Mouse (Mus musculus) CD4-positive helper T cell, adult 2 months (primary cell): ENCODE data around the gene Dtnb.
A peak's percentile ranks its signal among the peaks of the same experiment; 100 is the strongest.

ENCODE experiments used
- DNase-seq: peaks from one replicate; pipeline ENCODE4 v3.0.0-alpha.2; 2012; ENCODE audit warnings: low read depth, missing footprints, low spot score

The Dtnb gene

DNA sequence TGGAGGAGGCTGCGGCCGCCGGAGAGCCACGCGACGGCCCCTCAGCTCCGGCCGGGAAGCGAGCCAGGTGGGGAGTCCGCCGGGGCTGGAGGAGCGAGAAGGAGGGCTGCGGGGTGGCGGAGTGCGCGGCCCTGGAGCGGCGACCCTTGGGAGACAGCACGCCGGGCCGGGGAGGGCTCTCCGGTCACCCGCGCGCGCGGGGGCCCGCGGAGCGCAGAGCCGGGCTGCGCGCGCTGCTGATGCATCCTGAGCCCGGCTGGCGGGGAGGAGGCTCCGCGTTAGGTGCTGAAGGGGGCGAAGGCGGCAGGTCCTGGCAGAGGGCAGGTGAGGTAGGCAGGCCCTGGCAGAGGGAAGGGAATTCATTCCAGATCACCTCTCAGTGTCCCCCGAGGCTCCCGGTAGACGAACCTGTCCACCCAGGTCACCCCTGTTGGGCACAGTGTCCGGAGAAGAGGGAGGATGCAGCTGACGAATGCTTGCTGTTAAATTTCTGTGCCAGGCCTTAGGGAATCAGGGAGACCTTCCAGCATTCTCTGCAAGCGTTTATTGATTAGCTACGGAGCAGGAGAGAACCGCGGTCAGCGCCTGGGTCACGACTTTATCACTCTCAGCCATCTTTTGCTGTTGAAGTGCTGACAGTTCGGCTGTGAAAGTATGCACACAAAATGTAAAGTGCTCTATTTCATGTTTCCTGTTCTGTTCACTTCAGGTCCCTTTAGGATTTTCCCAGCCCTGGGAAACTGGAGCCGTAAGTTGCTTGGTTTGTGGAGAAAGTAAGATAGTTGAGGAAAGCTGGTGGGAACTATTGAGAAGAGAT is 608 bp downstream of the Dtnb start:
- peak; percentile 79 for DNase-seq

DNA sequence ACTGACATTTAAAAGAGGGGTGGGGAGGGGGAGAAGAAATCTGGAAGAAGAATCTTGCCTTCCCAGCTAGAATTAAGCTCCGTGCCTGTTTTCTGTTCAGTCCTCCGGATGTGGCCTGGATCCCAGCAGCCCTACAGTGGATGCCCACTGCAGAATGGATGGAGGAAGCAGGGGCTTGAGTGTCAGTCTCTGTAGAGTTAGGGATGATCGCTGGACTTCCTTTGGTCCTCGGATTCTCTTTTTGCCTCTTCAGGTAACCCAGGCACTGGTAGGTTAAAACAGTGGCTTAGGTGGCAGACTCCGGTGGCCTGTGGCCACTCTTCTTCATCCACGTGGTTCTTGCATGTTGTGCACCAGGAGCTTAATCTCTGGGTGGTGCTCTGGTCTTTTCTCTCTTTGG is 1.2 kb downstream of the Dtnb start:
- no peak for DNase-seq

DNA sequence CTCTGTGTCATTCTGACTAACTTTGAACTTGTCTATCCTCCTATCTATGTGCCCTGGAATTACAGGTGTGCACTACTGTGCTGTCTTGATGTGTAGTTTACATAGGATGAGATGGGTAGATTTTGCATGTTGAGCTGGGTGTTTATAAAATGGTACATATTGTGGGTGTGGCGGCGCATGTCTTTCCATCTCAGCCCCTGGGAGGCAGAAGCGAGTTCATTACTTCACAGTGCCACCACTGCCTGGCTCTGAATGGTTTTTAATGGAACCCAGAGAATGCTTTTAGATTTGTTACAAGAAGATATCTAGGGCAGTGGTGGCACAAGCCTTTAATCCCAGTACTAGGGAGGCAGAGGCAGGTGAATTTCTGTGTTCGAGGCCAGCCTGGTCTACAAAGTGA is 2.5 kb downstream of the Dtnb start:
- DNase-seq: peak; percentile 32

DNA sequence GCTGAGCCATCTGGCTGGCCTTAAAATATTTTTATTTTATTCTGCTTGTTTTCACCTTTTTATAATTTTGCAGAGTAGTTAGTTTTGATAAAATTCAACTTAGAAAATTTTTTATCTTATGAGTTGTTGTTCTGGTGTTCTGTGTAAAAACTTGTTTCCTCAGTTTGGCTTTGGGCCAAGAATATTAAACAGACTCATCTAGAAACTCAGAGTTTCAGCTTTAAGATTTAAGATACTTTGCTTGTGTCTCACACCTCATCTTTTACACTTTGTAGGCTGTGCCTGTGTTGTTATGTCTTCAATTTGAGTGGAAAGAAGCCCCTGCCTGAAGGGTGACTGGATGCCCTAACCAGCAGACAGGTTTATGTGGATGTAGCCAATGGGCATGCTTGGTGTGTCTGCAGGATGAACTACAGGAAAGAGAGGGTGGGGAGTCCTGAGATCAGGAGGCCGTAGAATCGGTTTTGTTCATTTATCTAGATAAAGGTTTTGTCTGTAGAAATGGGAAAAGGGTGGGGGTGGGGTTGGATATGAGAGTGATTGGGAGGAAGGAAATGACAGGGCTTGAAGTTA is 7.9 kb downstream of the Dtnb start:
- peak; percentile 30 for DNase-seq

DNA sequence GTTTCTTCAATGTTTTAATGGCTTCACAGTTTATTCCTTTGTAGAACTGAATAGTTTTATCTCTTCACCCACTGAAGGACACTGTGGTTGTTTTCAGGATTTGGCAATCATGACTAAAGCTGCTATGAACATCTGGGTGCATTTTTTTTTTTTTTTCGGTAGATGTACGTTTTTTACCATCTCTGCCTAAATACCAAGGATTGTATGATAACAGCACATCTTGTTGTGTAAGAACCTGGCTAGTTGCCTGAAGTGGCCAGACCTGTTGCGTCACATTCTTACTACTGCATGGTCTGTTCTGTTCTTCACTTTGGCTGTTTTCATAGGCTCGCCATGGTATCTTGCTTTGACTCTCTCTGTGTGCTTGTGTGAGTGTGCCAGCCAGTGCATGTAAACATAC is 10.4 kb downstream of the Dtnb start:
- no peak for DNase-seq

DNA sequence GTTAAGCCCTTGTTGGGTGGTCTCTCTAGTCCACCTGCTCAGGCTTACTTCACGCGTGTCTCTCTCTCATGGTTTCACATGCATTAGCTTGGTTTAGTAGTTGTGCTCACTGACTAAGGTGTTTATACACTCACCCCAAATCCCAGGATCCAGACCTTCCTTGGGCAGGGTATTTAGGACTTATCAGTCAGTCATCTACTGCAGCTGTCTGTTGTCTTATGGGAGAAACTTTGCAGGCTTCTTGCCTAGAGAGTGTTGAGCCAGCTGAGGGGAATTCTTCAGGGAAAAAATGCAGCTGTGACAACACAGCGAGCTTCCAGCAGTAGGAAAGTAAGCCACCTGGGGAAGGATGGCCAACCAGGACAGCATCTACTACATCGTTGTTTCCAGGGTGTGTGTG is 13.3 kb downstream of the Dtnb start:
- no peak for DNase-seq

DNA sequence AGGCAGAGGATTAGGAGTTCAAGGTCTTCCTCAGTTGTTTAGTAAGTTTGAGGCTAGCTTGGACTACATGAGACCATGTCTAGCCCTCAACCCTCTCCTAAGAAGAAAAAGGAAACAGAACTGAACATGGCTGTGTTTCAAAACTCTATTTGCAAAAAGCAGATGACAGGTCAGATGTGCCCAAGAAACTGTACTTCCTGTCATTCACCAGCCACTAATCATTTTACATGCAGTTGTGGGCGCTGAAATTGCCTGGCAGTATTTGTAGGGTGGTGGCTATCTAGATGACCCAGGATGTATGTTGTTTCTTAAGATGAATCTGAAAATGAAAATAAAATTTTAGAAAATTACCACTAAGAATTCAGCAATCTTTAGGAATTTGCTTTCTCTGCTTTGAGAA is 14.8 kb downstream of the Dtnb start:
- DNase-seq: no peak

DNA sequence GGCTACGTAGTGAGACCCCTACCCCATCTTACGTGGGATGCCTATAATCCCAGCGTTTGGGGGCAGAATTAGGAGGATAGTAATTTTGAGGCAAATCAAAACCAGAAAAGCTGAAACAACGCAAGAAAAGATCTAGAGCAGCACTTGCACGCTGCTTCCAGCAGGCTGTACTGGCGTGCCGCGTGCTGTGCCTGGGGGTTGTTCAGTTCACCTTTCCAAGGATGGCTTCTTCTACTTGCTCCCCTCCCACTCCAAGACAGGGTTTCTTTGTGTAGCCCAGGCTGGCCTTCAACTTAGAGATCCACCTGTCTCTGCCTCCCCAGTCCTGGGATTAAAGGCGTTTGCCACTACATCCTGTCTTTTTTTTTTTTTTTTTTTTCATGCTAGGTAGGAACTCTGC is 17.9 kb downstream of the Dtnb start:
- no peak for DNase-seq

DNA sequence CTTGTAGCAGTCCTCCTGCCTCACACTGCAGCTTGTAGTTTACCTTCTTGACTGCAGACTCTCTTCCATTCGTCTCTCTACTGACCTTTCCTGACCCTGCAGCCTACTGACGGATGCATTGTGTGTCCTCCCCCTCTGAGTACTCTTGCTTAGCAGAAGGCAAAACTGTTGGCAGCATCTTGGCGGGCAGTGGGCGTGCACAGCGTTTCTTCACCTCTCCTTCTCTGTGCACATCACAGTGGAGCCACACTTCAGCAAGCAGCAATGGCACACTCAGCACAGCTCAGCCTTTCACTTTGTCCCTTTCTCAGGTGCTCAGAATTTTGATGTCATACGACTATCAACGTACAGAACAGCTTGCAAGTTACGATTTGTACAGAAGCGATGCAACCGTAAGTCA is 19.4 kb downstream of the Dtnb start:
- DNase-seq: no peak

DNA sequence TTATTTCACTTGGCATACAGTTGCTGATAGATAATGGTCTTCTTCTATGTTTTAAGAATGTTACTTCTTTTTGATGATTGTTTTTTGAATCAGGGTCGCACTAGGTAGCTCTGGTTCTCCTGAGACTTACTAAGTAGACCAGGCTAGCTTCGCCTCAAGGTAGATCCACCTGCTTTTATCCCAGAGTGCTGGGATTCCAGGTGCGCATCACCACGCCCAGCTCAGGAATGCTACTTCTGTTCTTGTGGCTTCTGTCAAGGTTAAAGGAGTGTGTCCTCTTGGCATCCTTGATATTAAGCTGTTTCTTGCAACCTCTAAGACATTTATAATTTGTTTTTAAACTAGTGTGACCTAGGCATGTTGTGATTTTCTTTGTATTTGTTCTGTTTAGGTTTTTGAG is 30.6 kb downstream of the Dtnb start:
- DNase-seq: no peak

DNA sequence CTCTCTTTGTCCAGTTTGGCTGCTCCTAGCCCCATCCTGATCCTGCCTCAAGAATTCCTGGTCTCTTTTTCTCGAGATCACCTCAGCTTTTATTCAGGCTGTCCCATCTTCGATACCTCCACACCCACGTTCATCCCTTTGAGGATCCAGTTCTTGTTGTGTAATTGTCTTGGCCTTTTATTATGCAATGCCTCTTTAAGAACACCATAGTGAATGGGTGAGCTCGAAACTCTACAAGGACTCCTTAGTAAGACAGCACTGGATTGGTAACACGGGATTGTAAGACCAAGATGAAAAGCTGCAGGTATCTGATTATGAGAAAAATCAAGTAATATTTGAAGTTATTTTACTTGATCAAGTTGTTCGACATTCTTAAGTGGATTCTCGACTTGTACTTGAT is 34.0 kb downstream of the Dtnb start:
- DNase-seq: no peak

DNA sequence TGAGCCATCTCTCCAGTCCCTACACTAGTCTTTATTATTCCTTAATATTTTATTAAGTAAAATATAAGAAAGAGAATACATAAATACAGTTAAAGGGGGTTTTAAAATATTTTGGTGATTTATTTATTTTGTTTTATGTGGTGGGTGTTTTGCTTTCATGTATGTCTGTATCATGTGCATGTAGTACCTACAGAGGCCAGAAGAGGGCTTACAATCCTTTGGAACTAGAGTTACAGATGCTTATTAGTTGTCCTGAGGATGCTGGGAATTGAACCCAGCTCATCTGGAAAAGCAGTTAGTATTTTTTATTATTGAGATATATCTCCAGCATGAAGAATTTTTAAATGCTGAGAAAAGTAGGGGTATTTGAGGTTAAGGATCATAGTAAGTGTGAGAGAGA is 37.6 kb downstream of the Dtnb start:
- peak; percentile 33 for DNase-seq

DNA sequence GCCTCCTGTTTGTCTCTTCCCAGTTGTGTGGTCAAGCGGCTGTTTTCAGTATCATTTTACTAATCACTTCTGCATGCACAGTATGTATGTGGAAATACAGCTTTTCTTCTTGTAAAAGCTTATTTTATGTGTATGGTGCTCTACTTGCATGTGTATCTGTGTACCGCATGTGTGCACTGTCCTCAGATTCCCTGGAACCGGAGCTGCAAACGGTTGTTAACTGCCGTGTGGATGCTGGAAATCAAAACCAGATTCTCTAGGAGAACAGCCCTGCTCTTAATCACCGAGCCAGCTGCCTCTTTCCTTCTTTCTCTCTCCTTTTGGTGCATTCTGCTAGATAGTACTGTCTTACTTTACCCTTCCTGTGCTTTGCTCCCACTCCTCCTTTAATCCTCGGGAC is 39.7 kb downstream of the Dtnb start:
- no peak for DNase-seq

DNA sequence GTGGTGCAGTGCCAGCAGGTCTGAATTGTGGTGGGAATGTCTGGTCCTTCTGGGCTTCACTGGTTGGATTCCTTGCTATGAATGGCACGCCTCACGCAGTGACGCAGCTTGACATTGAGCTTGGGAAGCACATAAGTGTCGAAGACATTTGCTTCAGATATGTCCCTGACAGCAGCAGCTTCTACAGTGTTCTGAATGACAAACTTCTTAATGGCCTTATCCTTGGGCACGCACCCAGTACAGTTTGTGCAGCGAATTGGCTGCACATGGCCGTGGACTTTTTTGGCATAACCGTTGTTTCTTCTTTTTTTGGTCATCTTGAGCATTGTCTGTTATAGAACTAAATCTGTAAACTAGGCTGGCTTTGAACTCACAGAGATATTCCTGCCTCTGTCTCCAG is 42.9 kb downstream of the Dtnb start:
- DNase-seq: no peak

DNA sequence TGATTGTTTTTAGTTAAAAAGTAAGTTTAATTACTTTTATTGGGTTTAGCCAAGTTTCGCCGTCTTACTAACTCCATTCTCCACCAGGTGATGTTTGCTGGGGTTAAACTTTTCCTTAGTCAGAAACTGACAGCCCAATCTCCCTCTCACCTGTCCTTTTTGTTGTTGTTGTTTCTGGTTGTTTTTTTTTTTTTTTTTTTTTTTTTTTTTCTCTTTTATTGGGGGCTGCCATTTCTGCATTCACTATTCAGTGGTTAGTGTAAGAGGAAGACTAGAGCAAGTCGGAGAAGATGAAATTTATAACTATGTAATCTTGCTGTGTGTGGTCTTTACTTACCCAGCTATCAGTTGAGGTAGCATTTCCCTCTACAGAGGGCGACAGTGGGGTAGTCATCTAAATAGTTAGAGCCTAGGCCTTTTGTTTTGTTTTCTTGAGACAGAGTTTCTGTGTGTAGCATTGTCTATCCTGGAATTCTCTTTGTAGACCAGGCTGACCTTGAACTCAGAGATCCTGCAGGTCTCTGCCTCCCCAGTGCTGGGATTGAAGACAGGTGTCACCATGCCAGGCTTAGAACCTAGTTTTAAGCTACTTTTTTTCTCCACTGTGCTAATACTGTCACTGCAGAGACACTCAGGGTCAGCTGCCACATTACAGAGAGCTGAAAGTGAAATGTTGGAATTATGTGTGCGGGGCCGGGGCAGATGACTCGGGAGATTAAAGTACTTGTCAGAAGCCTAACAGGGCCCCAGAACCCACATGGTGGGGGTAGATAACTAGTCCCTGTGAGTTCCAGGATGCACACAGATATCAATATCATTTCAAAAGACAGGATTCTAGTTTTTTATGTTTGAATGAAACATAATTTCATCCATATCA is 46.2 kb downstream of the Dtnb start:
- DNase-seq: no peak

DNA sequence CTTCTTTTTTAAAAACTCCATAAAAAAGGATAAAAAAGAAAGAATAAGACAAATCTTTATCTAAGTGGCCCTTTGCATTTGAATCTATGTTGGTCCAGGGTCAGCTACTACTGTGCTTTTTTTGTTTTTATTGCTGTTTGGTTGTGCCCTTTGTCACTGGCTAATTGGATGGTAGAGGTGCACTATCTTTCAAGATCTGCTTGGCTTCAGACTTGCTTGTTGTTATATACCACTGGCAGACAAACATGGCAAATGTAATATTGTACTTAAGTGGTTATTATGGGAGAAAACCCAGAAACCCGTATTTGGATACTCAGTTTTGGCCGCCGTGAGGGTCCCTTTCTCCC is 46.8 kb downstream of the Dtnb start:
- DNase-seq: no peak

DNA sequence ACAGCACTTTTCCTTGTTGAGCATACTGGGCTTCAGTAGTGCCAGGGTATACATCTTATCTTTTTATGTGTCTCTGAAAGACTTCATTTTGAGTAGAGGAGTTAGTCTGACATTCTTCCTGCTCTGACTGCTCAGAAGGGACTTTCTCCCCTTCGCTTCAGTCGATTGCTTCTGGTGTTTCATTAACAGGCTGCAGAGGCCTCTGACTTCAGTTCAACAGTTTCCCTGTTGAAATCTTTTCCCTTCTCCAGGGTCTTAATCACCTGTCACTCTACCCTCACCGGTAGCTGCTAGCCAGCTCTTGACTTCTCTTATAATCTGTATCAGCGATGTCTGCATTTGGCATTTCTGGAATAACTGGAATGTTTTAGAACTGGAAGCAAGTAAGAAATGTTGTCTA is 54.7 kb downstream of the Dtnb start:
- no peak for DNase-seq

DNA sequence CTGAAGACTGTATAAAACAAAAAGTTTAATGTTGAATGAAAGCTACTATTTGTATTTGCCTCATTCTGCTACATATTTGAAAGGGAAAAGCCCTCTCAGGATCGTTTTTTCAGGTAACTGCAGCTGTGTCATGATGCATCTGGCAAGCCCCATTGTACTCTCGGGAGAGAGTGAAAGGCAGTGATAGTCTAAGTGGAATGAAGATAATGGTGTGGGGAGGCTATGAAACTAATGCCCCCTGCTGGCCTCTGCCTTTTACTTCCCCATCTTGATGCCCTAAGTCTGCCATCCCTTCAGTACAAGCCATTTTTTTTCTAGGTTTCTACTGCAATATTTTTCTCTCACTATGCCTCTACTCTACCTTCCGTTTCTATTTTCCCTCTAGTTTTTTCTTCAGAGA is 69.8 kb downstream of the Dtnb start:
- peak; percentile 32 for DNase-seq

DNA sequence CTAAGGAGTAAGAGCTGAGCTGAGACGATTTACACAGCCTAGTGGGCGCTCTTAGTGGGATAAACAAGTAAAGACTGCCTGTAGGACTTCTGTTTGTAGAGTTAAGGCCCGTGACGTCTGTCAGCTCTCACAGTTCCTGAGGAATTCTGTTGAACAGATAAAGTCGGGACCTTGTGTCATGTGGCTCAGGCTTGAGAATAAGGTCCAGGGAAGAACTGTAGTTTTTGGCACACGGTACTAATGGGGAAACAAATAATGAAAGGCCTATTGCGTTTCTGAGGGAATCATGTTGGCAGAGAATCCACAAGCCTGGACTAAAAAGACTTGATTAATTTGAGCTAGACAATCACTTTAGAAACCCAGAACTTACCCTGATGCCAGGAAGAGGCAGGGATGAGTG is 84.6 kb downstream of the Dtnb start:
- DNase-seq: no peak

DNA sequence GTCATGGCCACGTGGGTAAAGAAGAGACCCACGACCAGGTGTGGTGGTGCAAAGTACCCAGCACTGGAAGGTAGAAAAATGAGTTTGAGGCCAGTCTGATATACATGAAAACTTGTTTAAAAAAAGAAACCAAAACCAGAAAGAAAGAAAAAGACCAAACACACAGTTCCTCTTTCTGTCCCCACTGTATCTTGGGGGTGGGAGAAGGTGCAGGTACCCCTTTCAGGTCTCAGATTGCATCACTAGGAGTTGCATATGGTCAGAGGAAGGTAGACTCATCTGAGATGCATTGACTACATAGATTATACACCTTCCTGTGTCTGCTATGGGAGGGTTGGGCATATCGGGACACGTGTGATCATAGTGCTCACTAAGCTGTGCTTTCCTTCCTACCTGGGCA is 85.1 kb downstream of the Dtnb start:
- DNase-seq: no peak

DNA sequence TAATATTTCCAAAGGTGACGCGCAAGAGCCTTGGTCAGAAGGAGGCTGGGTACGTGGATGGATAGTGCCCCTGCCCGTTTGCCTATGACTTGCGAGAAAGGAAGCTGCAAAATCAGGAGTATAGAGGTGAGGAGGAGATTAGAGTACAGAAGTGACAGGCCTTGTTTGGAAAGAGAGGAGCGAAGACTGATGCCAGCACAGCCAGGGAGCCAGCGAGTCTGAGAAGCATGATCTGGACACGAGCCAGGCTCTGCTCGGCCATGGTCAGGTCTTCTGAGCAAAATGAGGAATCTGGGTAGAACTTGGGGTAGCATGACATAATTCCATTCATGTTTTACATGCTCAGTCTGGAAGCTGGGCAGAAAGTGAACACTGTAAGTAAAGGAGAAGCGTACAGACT is 85.6 kb downstream of the Dtnb start:
- no peak for DNase-seq

DNA sequence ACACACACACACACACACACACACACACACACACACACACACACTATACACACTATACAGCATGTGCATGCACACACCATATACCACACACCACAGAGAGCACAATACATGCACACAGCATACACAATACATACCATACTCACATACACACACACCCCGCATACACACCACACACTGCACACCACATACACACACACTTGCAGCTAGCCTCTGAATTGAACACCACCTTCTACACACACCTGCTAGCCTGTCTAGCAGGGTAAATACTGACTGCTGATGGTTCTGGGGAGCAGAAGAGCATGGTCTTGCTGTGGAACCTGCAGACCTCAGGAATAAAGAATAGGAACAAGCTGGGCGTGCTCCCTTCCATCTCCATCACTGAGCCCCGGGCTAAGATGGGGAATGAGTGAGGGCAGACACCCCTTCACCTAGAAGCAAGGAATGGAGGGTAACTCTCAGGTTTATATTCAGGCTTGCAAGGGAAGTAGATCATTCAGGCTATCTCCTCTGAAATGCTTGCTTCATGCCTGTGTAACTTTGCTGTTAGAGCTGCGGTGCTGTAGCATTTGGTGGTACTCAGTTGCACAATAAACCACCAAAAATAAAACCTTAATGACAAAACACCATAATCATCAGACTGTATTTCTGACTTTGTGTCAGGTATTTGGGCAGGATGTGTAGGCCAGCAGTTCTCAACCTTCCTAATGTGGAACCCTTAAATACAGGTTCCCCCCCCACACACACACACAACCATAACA is 87.6 kb downstream of the Dtnb start:
- DNase-seq: no peak
